Mouse (Mus musculus): Measurements from ENCODE around the gene Jak1.

- no peak for TF ChIP-seq EP300 (IDR thresholded peaks at IDR 0.05; ENCODE audit: low read depth)
- TF ChIP-seq CTCF (IDR thresholded peaks at IDR 0.05; ENCODE audit: low read depth) = no peak
Observed at GRCm38 (mm10) chr4:101256526-101257210, 8.4 kb downstream of the Jak1 start.
